Mouse (Mus musculus) retina, adult 2 months (tissue): ENCODE measurements around the gene Smok3a.
"Not testable (repeated sequence)": the region's sequence is repeated elsewhere in the genome, so short reads cannot be mapped to it uniquely, and the experiment has no call there.

Experiments
- DNase-seq: peaks from one replicate; pipeline ENCODE4 v3.0.0-alpha.2; 2012; ENCODE audit warnings: low read depth, low spot score

Gene Smok3a

GRCm38 (mm10) chr5:138020961-138021479, at the start of gene Smok3a, which contains the start of gene Smok3b:
Gene Smok3a, plus strand, starts transcription at chr5:138021261.
Gene Smok3b, plus strand, starts transcription at chr5:138021429.
- not testable (repeated sequence) for DNase-seq

- DNase-seq = no peak
Observed at GRCm38 (mm10) chr5:137973161-137973560, 47.9 kb upstream of the Smok3a start.

- no peak for DNase-seq
Observed at GRCm38 (mm10) chr5:137973738-137974137, 47.3 kb upstream of the Smok3a start.

- DNase-seq = no peak
Observed at GRCm38 (mm10) chr5:137974724-137975123, 46.3 kb upstream of the Smok3a start.

- DNase-seq = no peak
Observed at GRCm38 (mm10) chr5:137975434-137975833, 45.6 kb upstream of the Smok3a start.

GRCm38 (mm10) chr5:137977291-137977690, 43.8 kb upstream of the Smok3a start:
- DNase-seq = no peak

GRCm38 (mm10) chr5:137979081-137979480, 42.0 kb upstream of the Smok3a start:
- no peak for DNase-seq

GRCm38 (mm10) chr5:137981300-137981699, 39.8 kb upstream of the Smok3a start, which contains the start of gene Azgp1:
Gene Azgp1, plus strand, starts transcription at chr5:137981520.
- DNase-seq = no peak

GRCm38 (mm10) chr5:137986351-137986750, 34.7 kb upstream of the Smok3a start:
- DNase-seq = no peak

- DNase-seq = no peak
Observed at GRCm38 (mm10) chr5:138009437-138009836, 11.6 kb upstream of the Smok3a start.

GRCm38 (mm10) chr5:138012382-138012781, 8.7 kb upstream of the Smok3a start:
- DNase-seq = no peak

- no peak for DNase-seq
Observed at GRCm38 (mm10) chr5:138016530-138016929, 4.5 kb upstream of the Smok3a start.

GRCm38 (mm10) chr5:138016997-138017396, 4.1 kb upstream of the Smok3a start:
- no peak for DNase-seq

GRCm38 (mm10) chr5:138019577-138019976, 1.5 kb upstream of the Smok3a start:
- DNase-seq = not testable (repeated sequence)

- DNase-seq = not testable (repeated sequence)
Observed at GRCm38 (mm10) chr5:138052894-138053293, 31.8 kb downstream of the Smok3a start, which contains the start of gene Smok3c. Gene Smok3c, plus strand, starts transcription at chr5:138053194.

- no peak for DNase-seq
Observed at GRCm38 (mm10) chr5:138073803-138074202, 52.7 kb downstream of the Smok3a start.

- DNase-seq = no peak
Observed at GRCm38 (mm10) chr5:138075684-138076083, 54.6 kb downstream of the Smok3a start.

GRCm38 (mm10) chr5:138076148-138076547, 55.1 kb downstream of the Smok3a start:
- no peak for DNase-seq

GRCm38 (mm10) chr5:138080456-138080855, 59.4 kb downstream of the Smok3a start:
- no peak for DNase-seq

GRCm38 (mm10) chr5:138081446-138081845, 60.4 kb downstream of the Smok3a start:
- no peak for DNase-seq

- DNase-seq = no peak
Observed at GRCm38 (mm10) chr5:138083318-138083900, 62.3 kb downstream of the Smok3a start.

- no peak for DNase-seq
Observed at GRCm38 (mm10) chr5:138083936-138084335, 62.9 kb downstream of the Smok3a start.
